Mouse (Mus musculus): ENCODE data around the gene Ndufa7.

- no peak for TF ChIP-seq CTCF (IDR thresholded peaks at IDR 0.05; ENCODE audit: low read depth, low read length)
- no peak for TF ChIP-seq EP300 (IDR thresholded peaks at IDR 0.05; ENCODE audit: insufficient read depth, low read depth, low read length)
- no peak for TF ChIP-seq POLR2A (IDR thresholded peaks at IDR 0.05; ENCODE audit: insufficient read depth, low read length)
Observed at GRCm38 (mm10) chr17:33815399-33815798, 9.0 kb upstream of the Ndufa7 start.

Measured in ES-Bruce4 (cell line).